Mouse (Mus musculus) hindbrain, postnatal 0 days (tissue): ENCODE measurements around the gene Olfr648. TPM values are rescaled to one million over a fixed set of nuclear protein-coding genes. Genes with fewer than 3 reads are reported as not detected.
A peak's percentile ranks its signal among the peaks of the same experiment; 100 is the strongest.

Source experiments
- ATAC-seq: fragments of 200-750 bp; cut with Nextera tagmentation; 2 replicates; pipeline ENCODE4 v1.8.0; 2017; ENCODE audit warnings: mild to moderate bottlenecking, moderate TSS enrichment, moderate library complexity
- DNase-seq: peaks from one replicate; pipeline ENCODE4 v3.0.0-alpha.2; 2015; ENCODE audit warnings: low spot score
- H3K27ac ChIP-seq: fragments of 300-500 bp; sonication (generic); 2 replicates; pipeline ENCODE4 v1.5.1; 2014; ENCODE audit warnings: mild to moderate bottlenecking
- H3K27me3 ChIP-seq: fragments of 300-500 bp; sonication (generic); 2 replicates; pipeline ENCODE4 v1.6.1; 2014; ENCODE audit warnings: low read length, mixed read lengths; ENCODE audit not compliant: insufficient read depth
- H3K36me3 ChIP-seq: fragments of 300-500 bp; sonication (generic); 2 replicates; pipeline ENCODE4 v1.6.1; 2014; ENCODE audit warnings: low read length, mixed read lengths; ENCODE audit not compliant: insufficient read depth
- H3K4me1 ChIP-seq: fragments of 300-500 bp; sonication (generic); 2 replicates; pipeline ENCODE4 v1.6.1; 2014; ENCODE audit warnings: antibody characterized with exemption, low read length, mixed read lengths; ENCODE audit not compliant: insufficient read depth
- H3K4me2 ChIP-seq: fragments of 300-500 bp; sonication (generic); 2 replicates; pipeline ENCODE4 v1.6.1; 2014; ENCODE audit warnings: low read depth, mild to moderate bottlenecking, low read length, moderate library complexity, mixed read lengths
- H3K4me3 ChIP-seq: fragments of 300-500 bp; sonication (generic); 2 replicates; pipeline ENCODE4 v1.5.1; 2014; ENCODE audit warnings: low read length
- H3K9ac ChIP-seq: fragments of 300-500 bp; sonication (generic); replicated peaks from 2 replicates; pipeline ENCODE4 v1.6.1; 2014; ENCODE audit warnings: mild to moderate bottlenecking, low read length, moderate library complexity, mixed read lengths
- H3K9me3 ChIP-seq: fragments of 300-500 bp; sonication (generic); 2 replicates; pipeline ENCODE4 v1.6.1; 2016; ENCODE audit warnings: low read length, mixed read lengths
- CTCF ChIP-seq: IDR thresholded peaks from 2 replicates; pipeline ENCODE4 v1.5.1; 2016; ENCODE audit warnings: antibody characterized with exemption, control low read depth, low read depth
- WGBS: fragments of 180-500 bp; shearing (Covaris S2); extraction: QIAGEN DNeasy Blood & Tissue Kit; methylation state at CpG from one replicate; pipeline ENCODE4 v1.1.7; 2014; 5-methylcytosine and 5-hydroxymethylcytosine counted together
- polyA plus RNA-seq: library from polyadenylated mRNA; unstranded; fragments of >200 nt; fragmentation: Nextera tagmentation; extraction: Ambion mirVana; gene quantifications from 2 replicates; pipeline ENCODE4 v1.2.1, GENCODE M21; 2015
- total RNA-seq: library from RNA; depleted of rRNA; stranded (reverse); fragments of >200 nt; gene quantifications from 2 replicates; pipeline ENCODE4 v1.2.3, GENCODE M21; 2014; rRNA removed

The Olfr648 gene
- total RNA-seq: not detected in 2 replicates
- polyA plus RNA-seq: 0.37 and 0.40 TPM in 2 replicates

DNA sequence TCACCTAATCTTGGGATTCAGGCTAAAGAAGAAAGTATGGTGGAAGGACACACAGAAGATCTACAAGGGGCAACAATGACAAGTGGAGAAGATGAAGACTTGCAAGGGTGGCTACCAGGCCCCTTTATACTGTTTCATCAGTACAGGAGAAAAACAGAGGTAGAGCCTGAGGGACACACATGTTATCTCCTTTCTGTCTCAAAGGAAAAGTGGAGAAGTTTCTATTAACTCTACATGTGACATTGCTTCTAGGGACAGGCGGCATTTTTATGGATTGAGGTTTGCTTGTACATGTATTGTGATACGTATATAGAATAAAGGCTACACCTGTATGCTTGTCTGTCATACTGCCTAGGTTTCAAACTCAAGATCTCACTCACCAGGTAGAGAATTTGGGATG is at the start of gene Olfr648:
Gene Olfr648 (minus strand): TSS at position 101 of the 400 bp plus-strand sequence.
- 96% methylated on average over 2 of the region's 2 CpGs for WGBS
- no peak within 1 kb of the TSS for H3K4me3 ChIP-seq
- DNase-seq (no peak), ATAC-seq (no peak)
- no peaks in the 10 kb centered on the region for H3K27me3 ChIP-seq
- no peaks in the 10 kb centered on the region for H3K36me3 ChIP-seq
- no peak within 1 kb of the TSS for H3K4me2 ChIP-seq
- no peak within 1 kb of the TSS for H3K9ac ChIP-seq
- H3K9me3 ChIP-seq: no peaks in the 10 kb centered on the region
- no peaks in the 10 kb centered on the region for H3K4me1 ChIP-seq
- no peak for TF ChIP-seq CTCF
- H3K27ac ChIP-seq: no peak within 1 kb of the TSS

GRCm38 (mm10) chr7:104231203-104231602 is 48.0 kb upstream of the Olfr648 start:
- no peak overlapping the region for H3K4me2 ChIP-seq
- H3K27ac ChIP-seq: no peak overlapping the region
- H3K36me3 ChIP-seq: no peaks in the 10 kb centered on the region
- ATAC-seq (no peak), DNase-seq (peak; percentile 20)
- no peak overlapping the region for H3K4me3 ChIP-seq
- TF ChIP-seq CTCF: peak; percentile 63
- no peaks in the 10 kb centered on the region for H3K27me3 ChIP-seq
- no peaks in the 10 kb centered on the region for H3K9me3 ChIP-seq
- H3K4me1 ChIP-seq: no peaks in the 10 kb centered on the region
- WGBS: 42% methylated on average over 2 of the region's 2 CpGs
- H3K9ac ChIP-seq: no peak overlapping the region

- H3K4me1 ChIP-seq: peaks cover 7% of the 10 kb centered on the region; the same call in 1 of the 2 replicates
- ATAC-seq (peak; percentile 79), DNase-seq (peak; percentile 59)
- H3K9me3 ChIP-seq: no peaks in the 10 kb centered on the region
- no peaks in the 10 kb centered on the region for H3K36me3 ChIP-seq
- no peak within 1 kb of the TSS for H3K27ac ChIP-seq
- WGBS: 4% methylated on average over 37 of the region's 37 CpGs
- peak within 1 kb of the TSS; percentile 30 for H3K4me3 ChIP-seq
- peak within 1 kb of the TSS; percentile 39 for H3K9ac ChIP-seq
- H3K27me3 ChIP-seq: no peaks in the 10 kb centered on the region
- peak within 1 kb of the TSS; percentile 58 for H3K4me2 ChIP-seq
- no peak for TF ChIP-seq CTCF
These were observed 35.7 kb upstream of the Olfr648 start, which contains the start of gene Trim6 for GRCm38 (mm10) chr7:104218701-104219569. Gene Trim6 (plus strand): TSS chr7:104218793.

DNA sequence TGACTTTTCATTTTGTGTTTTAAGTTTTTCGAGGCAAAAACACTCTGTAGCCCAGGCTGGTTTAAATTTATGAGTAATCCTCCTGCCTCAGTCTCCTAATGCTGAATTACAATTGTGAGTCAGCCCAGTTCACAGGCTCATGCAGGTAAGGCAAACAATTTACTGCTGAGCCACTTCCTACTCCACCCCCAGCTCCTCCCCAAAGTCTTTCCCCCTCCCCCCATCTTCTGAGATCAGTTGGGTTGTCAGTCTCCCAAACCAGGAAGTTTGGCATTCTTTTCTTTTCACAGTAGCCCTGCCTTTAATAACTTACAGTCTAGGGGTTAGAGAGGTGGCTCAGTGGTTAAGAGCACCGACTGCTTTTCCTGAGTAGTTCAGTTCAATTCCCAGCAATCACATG is 34.7 kb upstream of the Olfr648 start:
- ATAC-seq (no peak), DNase-seq (no peak)
- H3K4me3 ChIP-seq: no peak overlapping the region
- peaks cover 7% of the 10 kb centered on the region; the same call in 1 of the 2 replicates for H3K4me1 ChIP-seq
- 78% methylated on average over 2 of the region's 2 CpGs for WGBS
- H3K9me3 ChIP-seq: no peaks in the 10 kb centered on the region
- no peak overlapping the region for H3K9ac ChIP-seq
- H3K36me3 ChIP-seq: no peaks in the 10 kb centered on the region
- TF ChIP-seq CTCF: no peak
- no peak overlapping the region for H3K4me2 ChIP-seq
- H3K27me3 ChIP-seq: no peaks in the 10 kb centered on the region
- H3K27ac ChIP-seq: no peak overlapping the region

DNA sequence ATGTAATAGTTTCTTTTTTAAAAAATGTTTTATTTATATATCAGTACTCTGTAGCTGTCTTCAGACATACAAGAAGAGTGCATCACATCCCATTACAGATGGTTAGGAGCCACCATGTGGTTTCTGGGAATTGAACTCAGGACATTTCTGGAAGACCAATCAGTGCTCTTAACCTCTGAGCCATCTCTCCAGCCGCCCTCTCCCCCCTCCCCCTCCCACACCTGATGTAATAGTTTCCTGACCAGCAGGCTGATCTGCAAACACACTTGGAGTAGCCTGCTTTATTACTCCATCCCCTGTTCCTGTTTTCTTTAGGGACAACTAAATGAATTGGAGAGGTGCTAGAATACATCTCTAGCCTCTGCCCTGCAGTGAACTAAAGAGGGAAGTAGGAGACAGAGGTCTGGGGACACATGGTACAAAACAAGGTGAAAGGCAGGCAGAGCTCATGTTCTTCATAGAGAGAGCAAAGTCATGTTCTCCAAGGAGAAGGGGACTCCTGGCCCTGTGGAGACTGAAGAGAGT is 32.9 kb upstream of the Olfr648 start:
- DNase-seq: no peak
- Histone ChIP-seq H3K4me2 (no peak overlapping the region), H3K27ac (no peak overlapping the region), H3K4me3 (no peak overlapping the region), H3K9ac (no peak overlapping the region), H3K9me3 (no peaks in the 10 kb centered on the region), H3K27me3 (no peaks in the 10 kb centered on the region), H3K36me3 (no peaks in the 10 kb centered on the region), H3K4me1 (peaks cover 7% of the 10 kb centered on the region; the same call in 1 of the 2 replicates)
- no peak for ATAC-seq
- 81% methylated on average over 1 of the region's 1 CpGs for WGBS
- no peak for TF ChIP-seq CTCF

DNA sequence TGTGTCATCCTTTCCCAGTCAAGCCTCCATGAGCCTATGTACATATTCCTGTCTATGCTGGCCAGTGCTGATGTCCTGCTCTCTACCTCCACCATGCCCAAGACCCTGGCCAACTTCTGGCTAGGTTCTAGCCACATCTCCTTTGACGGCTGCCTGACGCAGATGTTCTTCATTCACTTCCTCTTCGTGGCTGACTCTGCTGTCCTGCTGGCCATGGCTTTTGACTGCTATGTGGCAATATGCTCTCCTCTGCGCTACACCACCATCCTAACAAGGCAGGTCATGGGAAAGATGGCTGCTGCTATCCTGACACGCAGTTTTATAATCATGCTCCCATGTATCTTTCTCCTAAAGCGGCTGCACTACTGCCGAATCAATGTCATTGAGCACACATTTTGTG is 23.0 kb upstream of the Olfr648 start:
- Histone ChIP-seq H3K36me3 (no peaks in the 10 kb centered on the region), H3K27me3 (no peaks in the 10 kb centered on the region), H3K4me2 (no peak overlapping the region), H3K4me3 (no peak overlapping the region), H3K9me3 (no peaks in the 10 kb centered on the region), H3K9ac (no peak overlapping the region), H3K27ac (no peak overlapping the region), H3K4me1 (no peaks in the 10 kb centered on the region)
- ATAC-seq (no peak), DNase-seq (no peak)
- WGBS: 93% methylated on average over 7 of the region's 7 CpGs
- TF ChIP-seq CTCF: no peak
